Mouse (Mus musculus): ENCODE results near the gene Psmd3.
A peak's percentile ranks its signal among the peaks of the same experiment; 100 is the strongest.
"Not testable (repeated sequence)": the region's sequence is repeated elsewhere in the genome, so short reads cannot be mapped to it uniquely, and the experiment has no call there.

Psmd3 gene

DNA sequence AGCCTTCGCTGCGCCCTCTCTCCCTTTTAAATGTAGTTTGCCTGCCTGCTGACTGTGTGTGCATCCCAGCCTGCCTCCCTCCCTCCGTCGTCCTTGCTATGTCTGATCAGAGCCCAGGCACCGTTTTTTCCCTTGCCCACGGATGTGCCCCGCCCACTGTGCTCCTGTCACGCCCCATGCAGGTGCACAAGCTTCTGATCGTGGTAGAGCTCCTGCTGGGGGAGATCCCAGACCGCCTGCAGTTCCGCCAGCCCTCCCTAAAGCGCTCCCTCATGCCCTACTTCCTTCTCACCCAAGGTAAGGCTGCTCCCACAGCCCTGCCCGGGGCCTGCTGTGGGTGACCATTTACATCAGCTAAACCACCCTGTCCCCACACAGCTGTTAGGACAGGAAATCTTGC lies 10.8 kb downstream of the Psmd3 start:
- no peak for DNase-seq (ENCODE audit: low spot score)

DNA sequence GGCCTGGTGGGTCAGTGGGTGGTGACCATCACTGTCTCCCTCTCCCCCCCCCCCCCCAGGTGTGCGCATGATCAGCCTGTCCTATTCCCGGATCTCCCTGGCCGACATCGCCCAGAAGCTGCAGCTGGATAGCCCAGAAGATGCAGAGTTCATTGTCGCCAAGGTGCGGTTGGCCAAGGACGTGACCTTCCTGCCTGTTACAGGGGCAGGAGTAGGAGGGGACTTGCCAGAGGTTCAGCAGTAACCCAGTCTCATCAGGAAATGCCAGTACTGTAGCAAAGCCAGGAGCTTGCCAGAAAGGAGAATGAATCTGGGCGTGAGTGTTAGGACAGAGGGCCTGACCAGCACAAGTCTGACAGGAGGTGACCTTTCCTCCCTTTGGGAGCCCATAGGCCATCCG lies 11.4 kb downstream of the Psmd3 start:
- no peak for DNase-seq (ENCODE audit: low spot score)

DNA sequence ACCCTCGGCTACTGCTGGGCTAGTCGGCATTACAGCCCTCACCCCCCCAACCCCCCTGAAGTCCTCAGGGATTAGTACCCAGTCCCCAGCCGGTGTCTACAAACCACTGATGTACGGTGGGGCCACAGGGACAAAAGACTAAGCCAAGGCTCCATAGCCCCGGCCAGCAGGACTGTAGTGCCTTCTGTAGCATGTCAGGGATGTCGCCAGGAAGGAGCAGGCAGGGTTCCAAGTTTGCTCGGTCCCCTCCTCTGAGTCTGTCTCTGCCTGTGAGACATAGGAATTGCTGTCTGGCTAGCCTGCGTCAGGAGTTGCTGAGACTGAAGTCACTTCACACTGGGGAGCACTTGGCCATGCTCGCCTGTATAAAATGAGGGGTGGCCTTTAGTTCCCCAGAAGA lies 11.9 kb downstream of the Psmd3 start:
- DNase-seq (ENCODE audit: low spot score) = no peak

GRCm38 (mm10) chr11:98695408-98695807 lies 13.1 kb downstream of the Psmd3 start:
- no peak for DNase-seq (ENCODE audit: low spot score)

DNA sequence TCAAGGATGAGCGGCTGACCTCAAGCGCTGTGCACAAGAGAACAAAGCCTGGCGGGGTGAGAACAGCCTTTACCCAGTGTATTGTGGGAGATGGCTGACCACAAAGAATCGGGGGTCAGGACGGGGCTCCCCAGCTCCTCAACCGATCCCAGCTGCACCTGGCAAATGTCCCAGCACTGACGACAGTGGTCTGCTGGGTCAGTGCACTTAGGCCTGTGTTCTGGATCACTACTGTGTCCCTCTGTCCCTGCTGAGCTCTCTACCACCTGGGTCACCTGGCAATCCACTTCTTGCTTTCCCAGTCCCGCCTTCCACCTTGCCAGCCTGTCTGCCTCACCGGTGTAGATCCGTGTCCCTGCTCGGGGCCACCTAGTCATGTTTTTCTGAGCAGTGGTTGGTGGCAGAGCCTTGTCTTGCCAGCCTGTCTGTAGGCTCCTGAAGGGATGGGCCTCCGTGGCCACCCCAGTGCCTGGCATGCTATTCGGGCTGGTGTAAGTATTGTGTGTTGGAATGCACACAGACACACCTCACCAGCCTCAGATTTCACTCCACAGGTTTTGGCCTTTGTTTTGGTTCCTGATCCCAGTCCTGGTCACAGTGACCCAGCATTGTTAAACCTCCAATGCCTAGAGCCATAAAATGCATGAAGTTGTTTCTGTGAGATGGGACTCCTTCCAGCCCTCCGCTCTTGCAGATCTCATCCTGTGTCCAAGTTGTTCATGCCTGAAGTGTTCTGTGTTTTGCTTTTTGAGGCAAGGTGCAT lies 14.3 kb downstream of the Psmd3 start:
- DNase-seq (ENCODE audit: low spot score) = no peak

DNA sequence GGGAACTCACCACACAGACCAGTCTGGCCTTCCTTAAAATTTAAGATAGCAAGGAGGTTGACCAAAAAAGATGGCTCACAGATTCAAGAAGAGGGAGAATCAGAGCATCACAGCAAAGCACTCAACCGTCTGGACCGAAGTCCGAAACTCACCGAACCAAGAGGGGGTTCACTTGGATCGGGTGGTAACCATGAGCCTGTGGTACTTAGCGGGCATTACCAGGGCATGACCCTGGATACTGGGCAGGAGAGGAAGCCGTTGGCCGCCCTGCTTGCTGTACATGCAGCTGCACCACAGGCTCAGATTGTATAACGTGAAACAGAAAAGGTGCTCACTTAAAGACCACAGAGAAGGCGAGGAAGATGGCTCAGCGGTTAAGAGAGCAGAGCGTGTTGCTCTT lies 14.9 kb downstream of the Psmd3 start:
- no peak for DNase-seq (ENCODE audit: low spot score)

- no peak for DNase-seq (ENCODE audit: low spot score)
These were observed 16.7 kb downstream of the Psmd3 start for GRCm38 (mm10) chr11:98698849-98699640.

GRCm38 (mm10) chr11:98699911-98700310 lies 17.6 kb downstream of the Psmd3 start:
- DNase-seq (ENCODE audit: low spot score) = no peak

- DNase-seq (ENCODE audit: low spot score) = no peak
These were observed 18.9 kb downstream of the Psmd3 start, which contains the start of gene Csf3 for GRCm38 (mm10) chr11:98701213-98701670. Csf3 (plus strand) TSS chr11:98701263.

DNA sequence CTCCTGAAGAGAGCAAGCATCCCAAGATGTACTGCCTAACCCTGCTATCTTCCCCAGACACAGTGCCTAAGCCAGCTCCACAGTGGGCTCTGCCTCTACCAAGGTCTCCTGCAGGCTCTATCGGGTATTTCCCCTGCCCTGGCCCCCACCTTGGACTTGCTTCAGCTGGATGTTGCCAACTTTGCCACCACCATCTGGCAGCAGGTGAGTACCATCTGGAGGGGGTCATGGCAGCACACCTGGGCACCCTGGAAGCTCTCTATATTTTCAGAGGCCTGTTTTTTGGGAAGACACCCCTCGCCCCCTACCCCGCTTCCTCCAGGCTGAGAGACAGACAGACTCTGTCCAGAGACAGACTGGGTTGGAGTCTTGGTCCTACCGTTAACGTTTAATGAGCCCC lies 20.0 kb downstream of the Psmd3 start:
- no peak for DNase-seq (ENCODE audit: low spot score)

DNA sequence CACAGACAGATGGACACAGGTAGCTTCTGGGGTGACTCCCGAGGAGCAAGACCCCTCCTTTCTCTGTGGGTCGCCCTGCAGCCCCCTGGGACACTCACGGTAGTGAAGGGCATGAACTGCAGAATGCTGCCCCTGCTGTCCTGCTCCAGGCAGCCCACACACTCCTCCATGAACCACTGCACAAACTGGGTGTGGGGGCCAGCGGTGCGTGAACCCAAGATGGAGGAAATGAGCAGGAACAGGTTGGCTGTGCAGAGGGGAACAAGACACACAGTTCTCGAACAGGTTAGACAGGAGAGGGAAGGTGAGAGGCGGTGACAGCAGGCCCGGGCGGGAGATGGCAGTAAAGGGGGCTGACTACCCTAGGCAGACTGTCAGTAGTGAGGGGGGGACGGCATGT lies 22.7 kb downstream of the Psmd3 start:
- no peak for DNase-seq (ENCODE audit: low spot score)

DNA sequence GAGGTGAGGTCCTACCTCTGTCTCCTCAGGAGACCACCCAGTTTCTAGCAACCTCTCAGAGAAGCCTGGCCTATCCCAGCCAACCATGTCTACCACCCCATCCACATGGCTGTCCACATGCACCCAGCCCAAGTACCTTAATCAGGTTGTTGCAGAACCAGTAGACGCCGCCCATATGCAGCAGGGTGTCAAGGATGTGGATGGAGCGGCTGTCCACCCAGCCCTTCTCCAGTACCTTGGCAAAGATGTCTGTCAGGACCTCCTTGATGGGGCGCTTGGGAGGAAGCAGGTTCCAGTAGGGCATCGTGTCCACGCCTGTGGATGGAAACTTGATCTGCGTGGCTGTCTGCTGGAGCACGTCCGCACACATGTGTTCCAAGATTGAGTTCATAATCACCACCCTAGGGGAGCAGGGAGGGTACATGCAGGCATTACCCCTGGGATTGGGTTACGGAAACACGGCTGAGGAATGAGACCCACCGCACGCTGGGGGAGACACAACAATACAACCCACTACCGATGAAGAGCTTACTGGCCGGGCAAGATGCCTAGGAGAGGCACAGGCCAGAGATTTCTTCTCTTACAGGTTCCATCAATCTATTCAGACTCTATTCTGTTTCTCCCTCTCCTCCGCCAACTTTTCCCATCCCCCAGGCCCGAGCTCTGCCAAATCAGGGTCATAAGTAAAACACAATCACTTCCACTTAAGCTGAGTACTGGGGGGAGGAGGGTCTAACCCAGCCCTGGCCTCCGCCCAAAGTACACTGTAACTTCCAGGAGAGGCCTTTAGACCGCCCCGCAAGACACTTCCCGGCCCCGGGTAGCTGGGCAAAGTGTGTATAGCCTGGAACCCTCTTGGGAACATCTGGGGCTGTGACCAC lies 25.3 kb downstream of the Psmd3 start:
- no peak for DNase-seq (ENCODE audit: low spot score)

DNA sequence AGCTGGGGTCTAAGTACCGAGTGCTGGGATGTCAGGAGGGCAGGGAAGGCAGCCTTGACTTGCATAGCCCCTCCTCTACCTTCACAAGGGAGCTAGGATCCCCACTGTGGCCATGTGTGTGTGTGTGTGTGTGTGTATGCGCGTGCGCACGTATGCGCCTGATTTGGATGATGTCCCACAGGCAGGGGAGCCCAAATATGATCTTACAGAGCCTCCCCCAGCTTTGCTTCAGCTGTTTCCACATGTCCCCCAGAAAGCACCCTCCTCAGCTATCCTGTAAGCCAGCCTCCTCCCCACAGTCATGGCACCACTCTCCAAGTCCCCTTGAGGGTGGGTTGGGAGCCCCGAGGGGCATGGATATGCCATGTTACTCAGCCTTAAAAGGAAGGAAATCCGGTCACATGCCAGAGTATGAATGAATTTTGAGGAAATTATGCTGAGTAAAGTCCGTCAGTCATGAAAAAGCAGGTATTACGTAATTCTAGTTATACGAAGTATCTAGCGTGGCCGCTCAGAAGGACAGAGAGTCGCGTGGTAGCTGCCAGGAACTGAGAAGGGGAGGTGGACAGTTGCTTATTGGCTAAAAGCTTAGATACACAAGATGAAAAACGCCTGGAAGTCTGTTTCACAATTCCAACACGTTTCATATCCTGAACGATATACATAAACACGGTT lies 26.1 kb downstream of the Psmd3 start:
- no peak for DNase-seq (ENCODE audit: low spot score)

DNA sequence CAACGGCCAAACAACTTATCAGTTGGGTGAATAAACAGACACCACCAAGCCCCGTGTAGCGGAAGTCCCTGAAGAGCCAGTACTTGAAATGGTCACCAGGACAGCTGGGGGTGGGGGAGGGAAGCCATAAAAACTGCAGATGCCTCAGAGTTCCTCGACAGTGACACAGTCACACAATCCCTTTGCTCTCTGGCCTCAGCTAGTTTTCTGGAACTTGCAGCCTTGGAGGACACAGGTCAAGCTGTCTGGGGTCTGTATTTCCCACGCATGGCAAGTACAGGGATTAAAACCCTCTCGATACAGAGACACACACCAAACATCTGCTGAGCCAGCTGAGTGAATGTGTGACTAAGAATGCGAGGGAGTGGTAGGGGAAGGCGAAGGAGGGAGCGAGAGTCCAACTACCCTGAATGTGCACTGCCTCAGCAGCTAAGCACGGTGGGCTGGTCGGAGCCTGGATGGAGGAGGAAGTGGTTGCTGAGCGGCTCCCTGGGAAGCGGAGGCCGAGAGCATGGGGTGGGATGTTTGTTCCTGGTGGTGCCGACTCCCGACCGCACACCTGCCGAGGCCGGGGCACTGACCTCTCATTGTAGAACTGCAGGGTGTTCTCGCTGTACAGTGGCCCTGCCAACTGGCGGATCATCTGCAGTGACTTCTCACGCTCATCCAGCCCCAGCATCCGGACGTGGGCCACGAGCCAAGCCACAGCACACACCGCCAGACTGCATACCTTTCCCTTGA lies 26.8 kb downstream of the Psmd3 start:
- peak; percentile 86 for DNase-seq (ENCODE audit: low spot score)

- DNase-seq (ENCODE audit: low spot score) = peak; percentile 82
These were observed 28.2 kb downstream of the Psmd3 start for GRCm38 (mm10) chr11:98710416-98711045.

DNA sequence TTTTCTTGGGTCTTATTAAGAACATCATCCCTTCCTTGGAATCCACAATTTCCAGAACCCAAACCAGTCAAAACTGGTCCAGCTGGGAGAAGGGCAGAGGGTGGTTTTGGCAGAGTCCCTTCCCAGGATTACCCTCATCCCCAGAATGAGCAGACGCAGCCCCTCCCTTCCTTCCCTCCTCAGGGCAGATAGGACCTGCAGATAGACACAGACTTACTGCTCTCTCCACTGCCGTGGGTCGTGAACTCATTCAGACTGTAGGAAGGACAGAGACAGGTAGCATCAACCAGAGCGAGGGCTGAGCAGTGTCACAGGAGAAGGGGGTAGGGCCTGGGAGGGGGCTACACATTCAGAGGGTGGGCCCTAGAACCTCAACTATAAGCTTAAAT lies 28.7 kb downstream of the Psmd3 start:
- DNase-seq (ENCODE audit: low spot score) = no peak

GRCm38 (mm10) chr11:98712009-98712408 lies 29.7 kb downstream of the Psmd3 start:
- DNase-seq (ENCODE audit: low spot score) = not testable (repeated sequence)

DNA sequence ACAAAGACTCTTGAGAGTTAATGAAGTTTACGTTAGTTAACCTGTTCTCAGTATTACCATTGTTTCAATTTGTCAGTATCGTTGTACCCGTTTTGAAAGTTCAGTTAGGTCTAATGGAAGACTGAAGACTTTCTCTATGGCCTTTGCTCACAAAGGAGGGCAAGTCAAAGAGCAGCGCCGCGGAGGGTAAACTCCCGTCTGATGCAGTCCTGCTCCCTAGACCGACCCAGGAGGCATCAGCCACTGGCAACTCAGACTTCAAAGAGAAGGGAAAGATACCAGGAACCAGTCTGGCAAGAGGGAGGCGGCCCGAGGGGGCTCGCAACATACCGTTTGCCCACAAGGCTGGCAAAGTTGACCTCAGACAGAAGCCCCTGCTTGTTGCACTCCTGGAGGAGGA lies 31.3 kb downstream of the Psmd3 start:
- DNase-seq (ENCODE audit: low spot score) = no peak

DNA sequence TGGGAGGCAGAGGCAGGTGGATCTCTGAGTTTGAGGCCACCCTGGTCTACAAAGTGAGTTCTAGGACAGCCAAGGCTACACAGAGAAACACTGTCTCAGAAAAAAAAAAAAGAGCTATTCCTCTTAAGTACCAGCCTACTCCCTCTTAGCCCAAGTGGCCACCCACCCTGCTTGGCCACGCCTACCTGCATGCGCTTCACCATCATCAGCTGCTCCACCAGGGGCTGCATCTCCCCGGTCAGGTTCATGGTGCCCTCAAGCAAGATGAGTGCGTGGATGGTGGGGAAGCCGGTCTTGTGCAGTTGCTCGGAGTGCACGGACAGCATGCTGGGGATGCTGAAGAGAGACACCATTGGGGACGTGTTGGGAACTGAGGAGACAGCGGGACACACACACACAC lies 33.6 kb downstream of the Psmd3 start:
- DNase-seq (ENCODE audit: low spot score) = no peak

GRCm38 (mm10) chr11:98717904-98718303 lies 35.5 kb downstream of the Psmd3 start:
- DNase-seq (ENCODE audit: low spot score) = no peak

DNA sequence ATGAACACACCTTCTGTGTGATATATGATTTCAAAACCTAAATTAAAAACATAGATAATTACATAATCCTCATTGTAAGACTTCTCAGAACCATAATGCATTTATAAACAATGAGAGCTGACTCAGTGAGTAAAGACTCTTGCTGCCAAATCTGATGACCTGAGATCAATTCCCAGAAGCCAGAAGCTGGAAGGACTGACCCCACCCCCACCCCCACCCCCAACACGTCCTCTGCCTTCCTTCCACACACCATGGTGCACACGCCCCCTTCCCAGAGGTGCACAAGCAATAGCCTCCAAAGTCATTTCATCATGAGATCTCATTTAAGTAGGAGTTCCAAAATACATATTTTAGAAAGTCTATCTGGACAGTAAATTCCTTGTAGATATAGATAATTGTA lies 38.4 kb downstream of the Psmd3 start:
- DNase-seq (ENCODE audit: low spot score) = no peak
